Mouse (Mus musculus): ENCODE measurements at regions not wholly inside any gene's neighbourhood (a gene's known extent, or its start where the extent isn't known, plus 50 kb on each side); places are given as distances from the start of the nearest gene placed in this dataset.

GRCm38 (mm10) chr9:61135917-61136316, 236.2 kb upstream of the Tle3 start:
- DNase-seq (ENCODE audit: low spot score), result no peak

- DNase-seq (ENCODE audit: low spot score), result no peak
Observed at GRCm38 (mm10) chr9:61138741-61139368, 233.3 kb upstream of the Tle3 start.

- no peak for DNase-seq (ENCODE audit: low spot score)
Observed at GRCm38 (mm10) chr9:61143101-61143500, 229.1 kb upstream of the Tle3 start.

GRCm38 (mm10) chr9:61144685-61145318, 227.4 kb upstream of the Tle3 start:
- no peak for DNase-seq (ENCODE audit: low spot score)

GRCm38 (mm10) chr9:61145738-61146137, 226.4 kb upstream of the Tle3 start:
- DNase-seq (ENCODE audit: low spot score), result no peak

GRCm38 (mm10) chr9:61151201-61151600, 221.0 kb upstream of the Tle3 start:
- DNase-seq (ENCODE audit: low spot score), result no peak

DNA sequence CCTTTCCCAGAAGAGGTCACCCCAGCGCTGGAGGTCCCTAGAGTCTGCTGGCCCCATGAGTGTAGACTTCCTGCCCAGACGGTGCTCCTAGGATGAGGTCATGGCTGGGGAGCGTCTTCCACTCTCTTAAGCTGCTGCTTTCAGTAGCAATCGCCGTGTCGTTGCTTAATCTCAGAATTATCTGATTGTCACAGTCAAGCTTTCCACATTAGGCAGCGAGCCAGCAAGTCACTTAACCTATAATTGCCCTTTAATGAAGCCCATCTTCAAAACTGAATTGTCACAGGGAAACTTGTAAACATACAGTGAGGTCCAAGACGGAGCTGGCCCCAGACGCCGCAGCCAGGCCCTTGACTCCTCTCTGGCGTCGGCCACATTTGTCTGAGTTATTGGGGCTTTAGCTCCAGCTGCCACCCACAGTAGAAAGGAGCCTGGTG, 220.2 kb upstream of the Tle3 start:
- DNase-seq (ENCODE audit: low spot score), result no peak

DNA sequence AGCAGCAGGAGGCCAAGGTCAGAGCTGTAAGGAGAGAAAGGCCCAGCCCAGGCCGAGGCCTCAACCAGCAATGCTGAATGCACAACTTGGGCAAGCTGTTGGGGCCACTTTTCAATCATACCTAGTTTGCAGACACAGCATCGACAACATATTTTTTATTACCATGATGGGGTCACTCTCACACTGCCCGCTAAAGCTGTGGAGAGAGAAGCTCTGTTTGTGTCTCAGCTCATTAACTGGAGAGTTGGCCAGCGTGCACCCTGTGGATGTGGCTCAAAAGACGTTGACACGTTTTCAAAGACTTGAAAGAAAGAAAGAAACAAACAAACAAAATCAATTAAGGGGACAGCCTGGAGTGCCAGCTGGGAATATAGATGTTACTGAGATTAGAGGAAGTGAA, 217.4 kb upstream of the Tle3 start:
- DNase-seq (ENCODE audit: low spot score), result no peak

DNA sequence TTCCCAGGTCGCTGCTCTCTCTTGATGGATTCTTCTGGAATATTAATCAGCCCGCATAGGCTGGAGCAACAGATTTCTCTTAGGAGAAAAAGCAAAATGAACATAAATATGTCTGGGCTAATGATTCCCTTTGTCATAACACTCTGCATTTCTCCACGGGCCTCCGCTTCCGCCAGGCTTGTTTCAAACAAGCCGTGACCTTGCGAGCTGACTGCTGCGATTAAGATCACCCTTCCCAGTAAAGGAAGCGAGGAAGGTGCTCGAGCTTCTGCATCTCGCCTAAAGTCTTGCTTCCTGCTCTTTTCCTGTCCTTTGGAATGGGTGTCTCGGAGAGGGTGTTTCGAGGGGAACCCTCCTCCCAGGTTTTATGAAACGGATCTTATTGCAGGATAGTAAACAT, 216.3 kb upstream of the Tle3 start:
- DNase-seq (ENCODE audit: low spot score), result no peak

- no peak for DNase-seq (ENCODE audit: low spot score)
Observed at GRCm38 (mm10) chr9:61158192-61158770, 213.9 kb upstream of the Tle3 start.

DNA sequence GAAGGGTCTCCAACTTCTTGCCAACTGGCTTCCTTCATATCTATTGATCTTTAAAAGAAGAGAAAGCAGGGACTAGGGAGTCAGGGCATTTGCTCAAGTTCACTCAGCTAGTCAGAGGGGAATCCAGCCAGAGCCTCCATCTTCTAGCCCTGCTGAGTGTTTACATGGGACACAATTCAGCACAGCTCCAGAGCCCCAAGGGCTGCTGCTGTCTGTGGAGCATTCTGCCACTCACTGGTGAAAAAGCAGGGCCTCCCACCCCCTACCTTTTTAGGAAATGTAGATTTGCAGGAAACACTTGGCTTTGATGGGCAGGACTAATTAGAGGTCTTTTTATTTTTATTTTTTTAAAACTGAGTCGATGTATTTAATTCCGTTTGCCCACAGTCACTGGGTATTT, 213.0 kb upstream of the Tle3 start:
- DNase-seq (ENCODE audit: low spot score), result no peak

GRCm38 (mm10) chr9:61159616-61160015, 212.6 kb upstream of the Tle3 start:
- no peak for DNase-seq (ENCODE audit: low spot score)

- DNase-seq (ENCODE audit: low spot score), result no peak
Observed at GRCm38 (mm10) chr9:61162884-61163283, 209.3 kb upstream of the Tle3 start.

- peak; percentile 55 for DNase-seq (ENCODE audit: low spot score)
Observed at GRCm38 (mm10) chr9:61163671-61164288, 208.4 kb upstream of the Tle3 start.

DNA sequence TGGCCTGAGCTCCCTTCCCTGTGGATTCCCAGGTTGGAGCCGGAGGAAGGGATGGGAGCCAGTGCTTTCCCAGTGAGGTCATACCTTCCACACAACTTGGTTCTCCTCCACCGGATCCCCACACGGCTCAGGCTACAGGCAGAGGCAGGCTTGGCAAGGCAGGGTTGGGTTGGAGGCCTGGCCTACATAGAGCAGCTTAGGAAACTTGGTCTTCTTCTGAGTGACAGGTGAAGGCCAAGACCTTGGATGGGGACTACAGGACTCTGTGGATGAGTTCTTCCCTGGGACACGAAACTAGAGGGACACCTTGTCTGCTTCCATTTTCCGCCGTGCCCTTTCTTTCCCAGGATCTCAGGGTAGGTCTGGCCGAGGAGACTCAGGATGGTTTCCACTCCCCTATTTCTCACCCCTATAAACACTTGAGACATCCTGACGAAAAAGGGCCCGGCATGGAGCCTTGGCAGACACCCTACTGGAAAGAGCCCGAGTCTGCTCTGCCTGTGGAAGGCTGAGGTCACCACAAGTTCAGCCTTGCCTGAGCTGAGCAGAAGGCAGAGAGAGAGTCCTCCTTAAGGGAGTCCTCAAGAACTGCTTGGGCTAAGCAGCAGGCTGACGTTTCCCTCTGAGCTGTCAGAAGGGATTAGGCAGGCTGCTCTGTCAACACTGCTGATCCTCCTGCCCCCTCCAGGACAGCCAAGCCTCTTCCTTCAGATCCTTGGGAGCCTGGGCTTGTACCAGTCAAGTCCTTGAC, 207.5 kb upstream of the Tle3 start:
- peak; percentile 54 for DNase-seq (ENCODE audit: low spot score)

DNA sequence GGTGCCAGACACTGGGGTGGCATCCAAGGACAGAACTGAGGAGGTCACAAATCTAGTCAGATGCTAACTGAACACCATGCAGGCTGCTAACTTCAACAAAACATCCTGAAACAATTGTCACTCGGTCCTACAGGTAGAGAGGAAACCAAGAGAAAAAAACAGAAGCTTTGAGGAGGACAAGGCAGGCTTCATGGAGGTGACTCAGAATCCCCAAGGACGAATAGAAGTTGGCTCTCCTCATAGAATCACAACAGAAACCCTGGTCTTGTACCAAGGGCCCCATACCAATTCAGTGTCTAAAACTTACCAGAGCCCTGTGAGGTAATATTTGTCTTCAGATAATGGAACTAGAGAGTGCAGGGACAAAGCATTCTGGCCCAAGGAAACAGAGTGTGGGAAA, 206.1 kb upstream of the Tle3 start:
- no peak for DNase-seq (ENCODE audit: low spot score)

DNA sequence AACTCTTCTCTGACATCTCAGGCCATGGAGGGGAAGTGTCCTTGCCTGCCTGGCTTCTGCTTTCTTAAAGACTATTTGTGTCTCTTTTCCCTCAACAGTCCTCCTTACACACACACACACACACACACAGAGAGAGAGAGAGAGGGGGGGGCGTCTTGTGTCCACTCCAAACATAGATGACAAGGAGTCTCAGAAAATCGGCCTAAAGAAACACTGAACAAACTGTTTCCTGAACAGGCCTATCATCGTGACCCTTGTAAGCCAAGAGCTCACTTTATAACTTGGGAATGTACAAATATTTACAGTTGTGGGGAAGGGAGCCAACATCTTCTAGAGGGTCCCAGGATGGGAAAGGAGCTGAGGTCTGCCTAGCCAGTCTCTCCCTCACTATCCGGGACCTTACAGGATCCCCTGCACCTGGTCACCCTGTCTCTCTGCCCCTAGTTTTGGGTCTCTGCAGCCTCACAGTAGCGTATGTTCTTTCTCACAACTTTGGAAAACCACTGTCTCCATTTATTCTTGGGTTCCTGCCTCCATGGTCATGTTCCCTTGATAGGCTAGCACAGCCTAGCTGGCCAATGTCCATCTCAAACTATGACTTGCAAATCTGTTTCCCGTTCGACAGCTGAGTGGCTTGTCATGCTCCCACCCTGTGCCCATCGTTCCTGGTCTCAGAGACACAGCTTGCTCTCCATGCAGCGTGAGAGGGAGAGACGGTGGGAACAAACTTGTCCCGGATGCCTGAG, 204.9 kb upstream of the Tle3 start:
- peak; percentile 46 for DNase-seq (ENCODE audit: low spot score)

DNA sequence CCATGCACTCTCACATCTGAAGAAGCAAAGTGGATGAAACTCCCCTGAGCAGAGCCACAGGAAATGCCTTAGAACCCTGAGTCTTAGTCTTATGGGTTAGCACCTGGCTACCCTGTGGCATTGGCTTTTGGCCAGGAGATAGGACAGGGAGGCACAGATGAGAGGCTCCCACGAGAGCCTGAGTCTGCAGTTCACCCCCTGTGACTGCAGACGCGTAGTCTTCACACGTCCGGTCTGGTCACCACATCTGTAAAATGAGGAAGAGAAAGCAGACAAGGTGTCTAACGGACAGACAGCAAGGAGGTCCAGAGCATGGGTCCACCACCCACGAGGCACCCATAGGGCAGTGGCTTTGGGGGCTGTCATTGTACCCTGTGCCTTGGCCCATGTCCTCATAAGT, 203.2 kb upstream of the Tle3 start:
- no peak for DNase-seq (ENCODE audit: low spot score)

- DNase-seq (ENCODE audit: low spot score), result no peak
Observed at GRCm38 (mm10) chr9:61169506-61170090, 202.6 kb upstream of the Tle3 start.

GRCm38 (mm10) chr9:61170921-61171320, 201.2 kb upstream of the Tle3 start:
- no peak for DNase-seq (ENCODE audit: low spot score)

- DNase-seq (ENCODE audit: low spot score), result no peak
Observed at GRCm38 (mm10) chr9:61172421-61172820, 199.7 kb upstream of the Tle3 start.

All from heart, adult 8-10 months (tissue).